Mouse (Mus musculus) lung, adult 2 months (tissue): ENCODE measurements around the gene Cd72.
A peak's percentile ranks its signal among the peaks of the same experiment; 100 is the strongest.

ENCODE experiments used
- CTCF ChIP-seq: fragments of 200-500 bp; IDR thresholded peaks from 2 replicates; pipeline ENCODE4 v1.5.1; 2011; ENCODE audit warnings: mild to moderate bottlenecking, low read length, control low read depth; ENCODE audit not compliant: insufficient read depth
- POLR2A ChIP-seq: fragments of 200-500 bp; IDR thresholded peaks from 2 replicates; pipeline ENCODE4 v1.6.1; 2011; ENCODE audit warnings: low read depth, mild to moderate bottlenecking, control low read depth, low read length, borderline replicate concordance; ENCODE audit errors: extremely low read depth

- TF ChIP-seq CTCF (no peak), POLR2A (peak; percentile 70)
Measured at GRCm38 (mm10) chr4:43399391-43400131, 54.9 kb downstream of the Cd72 start.
